Mouse (Mus musculus) c-Kit-positive CD71-positive TER-119-negative erythroid progenitor cells, embryonic 14.5 days (primary cell): ENCODE measurements around the gene Rgs3.
"Not testable (repeated sequence)": the region's sequence is repeated elsewhere in the genome, so short reads cannot be mapped to it uniquely, and the experiment has no call there.

ENCODE experiments used
- DNase-seq: peaks from one replicate; pipeline ENCODE4 v3.0.0-alpha.2; 2013; ENCODE audit warnings: low read depth

Rgs3 gene

DNA sequence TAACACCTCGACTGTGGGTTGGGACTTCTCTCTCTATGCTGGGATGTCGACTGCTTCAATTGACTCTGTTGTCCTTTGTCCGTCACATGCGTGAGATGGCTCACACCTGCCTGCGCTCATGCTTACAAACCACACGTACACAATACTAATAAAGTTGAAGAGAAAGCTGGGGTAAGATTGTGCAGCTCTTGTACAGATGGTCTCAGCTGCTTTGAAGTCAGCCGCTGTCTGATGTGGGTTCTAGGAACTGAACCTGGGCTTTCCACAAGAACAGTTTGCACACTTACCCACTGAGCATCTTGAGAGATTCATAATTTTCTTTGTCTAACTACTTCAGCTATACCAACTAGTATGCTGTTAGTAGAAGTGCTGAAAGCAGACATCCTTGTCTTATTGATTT, 7.7 kb upstream of the Rgs3 start:
- DNase-seq, result no peak

GRCm38 (mm10) chr4:62557436-62557835, 2.2 kb upstream of the Rgs3 start:
- no peak for DNase-seq

- peak; percentile 64 for DNase-seq
These were observed 1.4 kb downstream of the Rgs3 start for GRCm38 (mm10) chr4:62560963-62561629.

- DNase-seq, result no peak
These were observed 2.0 kb downstream of the Rgs3 start for GRCm38 (mm10) chr4:62561630-62562001.

DNA sequence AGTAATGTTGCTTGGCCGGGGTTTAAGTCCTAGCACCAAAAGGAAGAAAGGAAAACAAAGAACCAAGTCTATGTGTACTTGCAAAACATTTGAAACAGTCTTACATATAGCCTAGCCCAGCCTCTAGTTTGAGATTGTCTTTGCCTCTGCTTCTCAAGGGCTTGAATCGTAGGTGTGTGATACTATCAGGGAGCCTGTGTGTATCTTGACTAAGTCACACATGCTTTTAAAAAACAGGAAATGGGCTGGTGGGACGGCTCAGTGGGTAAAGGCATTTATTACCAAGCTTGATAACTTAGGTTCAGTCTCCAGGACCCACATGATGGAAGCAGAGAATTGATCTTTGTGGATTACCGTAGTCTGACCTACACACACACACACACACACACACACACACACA, 2.4 kb downstream of the Rgs3 start:
- no peak for DNase-seq

GRCm38 (mm10) chr4:62566530-62566929, 6.9 kb downstream of the Rgs3 start:
- no peak for DNase-seq

- no peak for DNase-seq
These were observed 8.0 kb downstream of the Rgs3 start for GRCm38 (mm10) chr4:62567696-62568095.

DNA sequence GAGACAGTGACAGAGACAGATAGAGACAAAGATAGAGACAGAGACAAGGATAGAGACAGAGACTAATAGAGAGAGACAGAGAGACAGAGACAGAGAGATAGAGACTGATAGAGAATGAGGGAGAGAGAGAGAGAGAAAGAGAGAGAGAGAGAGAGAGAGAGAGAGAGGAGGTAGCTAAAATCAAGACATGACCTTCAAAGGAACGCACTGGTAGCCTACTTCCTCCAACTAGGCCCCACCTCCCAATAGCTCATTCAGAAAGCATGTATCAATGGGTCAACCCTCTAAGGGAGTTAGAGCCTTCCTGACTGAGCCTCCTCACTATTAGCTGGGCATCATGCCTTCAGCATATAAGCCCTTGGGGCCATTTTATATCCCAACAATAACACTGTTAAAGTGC, 8.7 kb downstream of the Rgs3 start:
- no peak for DNase-seq

DNA sequence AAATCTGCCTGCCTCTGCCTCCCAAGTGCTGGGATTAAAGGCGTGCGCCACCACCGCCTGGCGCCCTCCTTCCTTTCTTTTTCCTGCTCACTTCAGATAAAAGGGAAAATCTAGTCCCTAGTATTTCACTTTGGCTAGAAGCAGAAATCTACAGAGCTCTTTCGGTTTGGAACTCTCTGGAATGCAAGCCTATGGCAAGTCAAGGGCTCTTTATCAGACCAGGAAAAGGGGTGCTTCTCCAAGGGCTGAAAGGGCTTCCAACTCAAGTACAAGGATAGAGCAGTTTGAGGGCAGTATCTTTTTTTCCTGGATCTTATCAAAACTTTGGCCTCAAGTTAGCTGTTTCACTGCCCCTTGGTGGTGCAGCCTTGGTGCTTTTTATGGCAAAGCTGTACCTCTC, 10.0 kb downstream of the Rgs3 start:
- DNase-seq, result no peak

- no peak for DNase-seq
These were observed 10.4 kb downstream of the Rgs3 start for GRCm38 (mm10) chr4:62570029-62570428.

GRCm38 (mm10) chr4:62582365-62583264, 23.0 kb downstream of the Rgs3 start:
- DNase-seq, result no peak

DNA sequence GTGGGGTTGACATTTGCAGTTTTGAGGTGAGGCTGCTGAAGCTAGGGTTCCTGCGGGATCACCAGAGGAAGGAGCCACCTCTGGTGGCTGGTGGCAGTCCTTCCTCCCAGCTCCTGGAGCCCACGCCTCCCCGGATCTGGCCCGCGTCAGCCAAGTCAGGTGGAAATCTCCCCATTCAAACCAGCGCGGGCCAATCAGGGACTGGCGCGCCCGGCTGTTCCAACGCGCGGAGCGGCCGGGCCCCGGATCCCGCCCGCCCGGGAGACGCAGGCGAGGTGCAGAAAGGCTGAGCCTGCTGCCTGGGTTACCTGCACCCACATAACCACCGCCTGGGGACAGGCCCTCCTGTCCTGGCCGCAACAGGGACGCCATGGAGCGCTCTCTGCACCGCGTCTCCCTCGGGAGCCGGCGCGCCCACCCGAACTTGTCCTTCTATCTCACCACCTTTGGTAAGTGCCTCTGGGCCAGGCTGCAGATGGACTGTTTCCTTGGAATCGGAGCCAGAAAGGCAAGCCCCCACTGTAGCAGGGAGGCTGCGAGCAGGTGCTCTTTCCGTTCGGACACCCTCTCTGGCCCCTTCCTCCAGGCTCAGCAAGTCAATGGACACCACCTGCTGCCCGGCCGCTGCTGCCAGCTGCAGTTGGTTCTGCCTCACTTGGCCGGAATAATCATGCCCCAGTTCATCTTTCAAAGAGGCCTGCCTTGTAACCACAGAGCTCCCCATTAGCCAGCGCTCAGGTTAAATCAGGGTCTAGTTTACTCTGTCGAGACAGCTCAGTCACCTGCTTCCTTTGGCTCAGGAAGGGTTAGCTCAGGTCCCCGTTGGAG, 23.8 kb downstream of the Rgs3 start:
- no peak for DNase-seq

DNA sequence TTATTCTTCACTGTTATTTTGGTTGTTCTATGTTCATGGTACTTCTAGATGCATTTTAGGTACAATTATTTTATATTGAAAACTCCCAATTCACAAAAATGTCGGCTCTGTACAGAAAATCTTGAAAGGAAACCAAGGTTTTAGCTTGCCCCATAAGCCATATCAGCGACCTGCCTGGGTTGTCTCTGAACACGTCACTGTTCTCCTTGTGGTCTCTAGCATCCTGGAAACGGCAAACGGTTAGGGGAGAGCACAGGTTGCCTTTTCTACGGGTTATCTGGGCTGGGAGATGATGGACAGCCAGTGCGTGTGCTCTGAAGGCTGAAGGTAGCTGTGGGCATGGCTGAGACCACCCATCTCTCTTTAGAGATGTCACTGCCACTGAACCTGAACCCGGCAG, 27.4 kb downstream of the Rgs3 start:
- DNase-seq, result no peak

GRCm38 (mm10) chr4:62590878-62591277, 31.2 kb downstream of the Rgs3 start:
- no peak for DNase-seq

DNA sequence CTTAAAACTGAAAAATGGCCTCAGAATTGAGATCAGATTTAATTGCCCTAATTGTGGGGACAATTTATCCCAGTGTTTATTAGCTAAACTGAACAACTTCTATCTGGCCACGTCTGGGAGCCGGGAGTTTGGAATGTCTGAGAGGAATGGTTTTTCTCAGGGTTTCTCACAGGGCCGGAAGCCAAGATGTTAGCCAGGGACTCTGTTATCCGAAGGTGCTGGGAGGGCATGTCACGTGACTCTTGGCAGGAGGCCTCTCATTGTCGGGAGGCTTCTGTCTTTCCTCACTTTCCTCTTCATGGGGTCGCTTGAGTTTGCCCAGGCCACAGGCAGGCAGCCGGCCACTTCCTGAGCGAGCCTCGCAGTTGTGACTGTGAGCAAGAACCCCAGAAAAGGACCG, 31.7 kb downstream of the Rgs3 start:
- no peak for DNase-seq

GRCm38 (mm10) chr4:62593546-62594240, 34.0 kb downstream of the Rgs3 start:
- not testable (repeated sequence) for DNase-seq

DNA sequence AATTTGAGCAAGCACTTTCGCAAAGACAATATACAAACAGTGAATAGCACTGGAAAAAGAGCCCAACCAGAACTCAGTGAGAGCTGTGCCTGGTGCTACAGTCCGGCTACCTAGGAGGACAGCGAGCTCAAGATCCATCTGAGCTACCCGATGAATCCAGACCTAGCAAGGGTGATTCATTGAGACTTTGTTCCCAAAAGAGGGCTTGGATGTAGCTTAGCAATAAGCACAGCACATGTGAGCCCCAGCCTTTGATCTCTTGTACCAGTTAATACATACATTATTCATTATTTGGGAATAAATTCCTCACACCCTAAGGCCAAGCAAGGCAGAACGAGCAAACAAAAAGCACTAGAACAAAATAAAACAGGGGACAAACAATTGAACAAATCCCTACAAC, 34.8 kb downstream of the Rgs3 start:
- no peak for DNase-seq

DNA sequence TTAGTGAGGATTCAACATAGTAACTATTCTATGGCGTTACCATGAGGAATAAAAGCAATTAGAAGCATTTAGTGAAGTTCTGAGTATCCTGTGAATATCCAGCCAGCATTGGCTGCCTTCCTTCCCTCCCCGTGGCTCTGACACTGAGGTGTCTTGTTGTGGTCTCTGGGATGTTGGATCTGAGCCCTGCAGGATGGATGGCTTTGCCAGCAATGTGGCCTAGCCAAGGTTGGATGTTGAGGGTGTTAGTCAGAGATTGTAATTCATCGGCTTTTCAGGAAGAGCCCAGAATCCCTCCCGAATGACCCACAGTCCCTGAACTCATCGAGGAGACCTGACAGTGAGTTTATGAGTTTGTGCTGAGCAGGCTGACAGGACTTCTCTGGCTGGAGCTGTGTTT, 36.4 kb downstream of the Rgs3 start:
- DNase-seq, result no peak

- DNase-seq, result no peak
These were observed 40.9 kb downstream of the Rgs3 start for GRCm38 (mm10) chr4:62600549-62600948.

- DNase-seq, result no peak
These were observed 44.0 kb downstream of the Rgs3 start for GRCm38 (mm10) chr4:62603607-62604006.

GRCm38 (mm10) chr4:62604094-62604493, 44.4 kb downstream of the Rgs3 start:
- no peak for DNase-seq
